Mouse (Mus musculus): ENCODE data around the gene Wdr5b. TPM values are rescaled to one million over a fixed set of nuclear protein-coding genes. Genes with fewer than 3 reads are reported as not detected.
"Not testable (repeated sequence)": the region's sequence is repeated elsewhere in the genome, so short reads cannot be mapped to it uniquely, and the experiment has no call there.

The Wdr5b gene
- polyA plus RNA-seq, 1 experiment from 2014 or later: 16.7 TPM

- not testable (repeated sequence) for H3K4me3 ChIP-seq (ENCODE audit: low read depth, low read length); H3K4me2 ChIP-seq (ENCODE audit: low read depth, low read length); H3K9ac ChIP-seq (replicated peaks; ENCODE audit: low read length); ATAC-seq (replicated peaks; ENCODE audit: insufficient number of reproducible peaks, low FRiP score, low TSS enrichment, low read depth); H3K36me3 ChIP-seq (replicated peaks; ENCODE audit: control insufficient read depth, insufficient read depth, low read depth, low read length); H3K27me3 ChIP-seq (ENCODE audit: control insufficient read depth, insufficient read depth, low read length); H3K4me1 ChIP-seq (ENCODE audit: control insufficient read depth, insufficient read depth, low read length); DNase-seq (ENCODE audit: low spot score); H3K9me3 ChIP-seq (replicated peaks; ENCODE audit: control insufficient read depth, low read length); H3K27ac ChIP-seq (replicated peaks; ENCODE audit: low read depth, low read length)
- 87% methylated on average over 1 of the region's 1 CpGs for WGBS
Observed at GRCm38 (mm10) chr16:36062534-36062933, 21.5 kb downstream of the Wdr5b start.

GRCm38 (mm10) chr16:36063315-36063714 is 22.3 kb downstream of the Wdr5b start:
- H3K27me3 ChIP-seq (ENCODE audit: control insufficient read depth, insufficient read depth, low read length): no peaks in the 10 kb centered on the region
- H3K9ac ChIP-seq (replicated peaks; ENCODE audit: low read length): no peak overlapping the region
- no peak for ATAC-seq (replicated peaks; ENCODE audit: insufficient number of reproducible peaks, low FRiP score, low TSS enrichment, low read depth)

GRCm38 (mm10) chr16:36064904-36065303 is 23.9 kb downstream of the Wdr5b start:
- Histone ChIP-seq H3K9me3 (replicated peaks; ENCODE audit: control insufficient read depth, low read length) (no peaks in the 10 kb centered on the region), H3K4me3 (ENCODE audit: low read depth, low read length) (no peak overlapping the region), H3K36me3 (replicated peaks; ENCODE audit: control insufficient read depth, insufficient read depth, low read depth, low read length) (no peaks in the 10 kb centered on the region), H3K27ac (replicated peaks; ENCODE audit: low read depth, low read length) (no peak overlapping the region), H3K4me2 (ENCODE audit: low read depth, low read length) (no peak overlapping the region), H3K27me3 (ENCODE audit: control insufficient read depth, insufficient read depth, low read length) (no peaks in the 10 kb centered on the region), H3K4me1 (ENCODE audit: control insufficient read depth, insufficient read depth, low read length) (no peaks in the 10 kb centered on the region), H3K9ac (replicated peaks; ENCODE audit: low read length) (no peak overlapping the region)
- 92% methylated on average over 5 of the region's 5 CpGs for WGBS
- ATAC-seq (replicated peaks; ENCODE audit: insufficient number of reproducible peaks, low FRiP score, low TSS enrichment, low read depth) (no peak), DNase-seq (ENCODE audit: low spot score) (no peak)

More at GRCm38 (mm10) chr16:36063315-36063714, 22.3 kb downstream of the Wdr5b start:
- 78% methylated on average over 2 of the region's 2 CpGs for WGBS
- no peak overlapping the region for H3K4me3 ChIP-seq (ENCODE audit: low read depth, low read length)
- no peak for DNase-seq (ENCODE audit: low spot score)
- no peak overlapping the region for H3K27ac ChIP-seq (replicated peaks; ENCODE audit: low read depth, low read length)
- H3K4me1 ChIP-seq (ENCODE audit: control insufficient read depth, insufficient read depth, low read length): no peaks in the 10 kb centered on the region
- H3K4me2 ChIP-seq (ENCODE audit: low read depth, low read length): no peak overlapping the region
- H3K36me3 ChIP-seq (replicated peaks; ENCODE audit: control insufficient read depth, insufficient read depth, low read depth, low read length): no peaks in the 10 kb centered on the region
- no peaks in the 10 kb centered on the region for H3K9me3 ChIP-seq (replicated peaks; ENCODE audit: control insufficient read depth, low read length)

- Histone ChIP-seq H3K27ac (replicated peaks; ENCODE audit: low read depth, low read length) (no peak overlapping the region), H3K9ac (replicated peaks; ENCODE audit: low read length) (no peak overlapping the region), H3K4me2 (ENCODE audit: low read depth, low read length) (no peak overlapping the region), H3K9me3 (replicated peaks; ENCODE audit: control insufficient read depth, low read length) (no peaks in the 10 kb centered on the region), H3K4me1 (ENCODE audit: control insufficient read depth, insufficient read depth, low read length) (no peaks in the 10 kb centered on the region), H3K27me3 (ENCODE audit: control insufficient read depth, insufficient read depth, low read length) (no peaks in the 10 kb centered on the region), H3K36me3 (replicated peaks; ENCODE audit: control insufficient read depth, insufficient read depth, low read depth, low read length) (no peaks in the 10 kb centered on the region), H3K4me3 (ENCODE audit: low read depth, low read length) (no peak overlapping the region)
- 59% methylated on average over 2 of the region's 2 CpGs for WGBS
- no peak for DNase-seq (ENCODE audit: low spot score)
- no peak for ATAC-seq (replicated peaks; ENCODE audit: insufficient number of reproducible peaks, low FRiP score, low TSS enrichment, low read depth)
Observed at GRCm38 (mm10) chr16:36067694-36068093, 26.7 kb downstream of the Wdr5b start.

GRCm38 (mm10) chr16:36068356-36068755 is 27.4 kb downstream of the Wdr5b start:
- no peak for ATAC-seq (replicated peaks; ENCODE audit: insufficient number of reproducible peaks, low FRiP score, low TSS enrichment, low read depth)
- Histone ChIP-seq H3K36me3 (replicated peaks; ENCODE audit: control insufficient read depth, insufficient read depth, low read depth, low read length) (no peaks in the 10 kb centered on the region), H3K27ac (replicated peaks; ENCODE audit: low read depth, low read length) (no peak overlapping the region), H3K9me3 (replicated peaks; ENCODE audit: control insufficient read depth, low read length) (no peaks in the 10 kb centered on the region), H3K4me2 (ENCODE audit: low read depth, low read length) (no peak overlapping the region), H3K4me3 (ENCODE audit: low read depth, low read length) (no peak overlapping the region), H3K27me3 (ENCODE audit: control insufficient read depth, insufficient read depth, low read length) (no peaks in the 10 kb centered on the region), H3K9ac (replicated peaks; ENCODE audit: low read length) (no peak overlapping the region), H3K4me1 (ENCODE audit: control insufficient read depth, insufficient read depth, low read length) (no peaks in the 10 kb centered on the region)
- 78% methylated on average over 3 of the region's 3 CpGs for WGBS
- DNase-seq (ENCODE audit: low spot score): no peak

- Histone ChIP-seq H3K9me3 (replicated peaks; ENCODE audit: control insufficient read depth, low read length) (no peaks in the 10 kb centered on the region), H3K27ac (replicated peaks; ENCODE audit: low read depth, low read length) (no peak overlapping the region), H3K36me3 (replicated peaks; ENCODE audit: control insufficient read depth, insufficient read depth, low read depth, low read length) (no peaks in the 10 kb centered on the region), H3K4me3 (ENCODE audit: low read depth, low read length) (peak overlapping the region; percentile 76), H3K4me1 (ENCODE audit: control insufficient read depth, insufficient read depth, low read length) (no peaks in the 10 kb centered on the region), H3K4me2 (ENCODE audit: low read depth, low read length) (peak overlapping the region; percentile 45), H3K27me3 (ENCODE audit: control insufficient read depth, insufficient read depth, low read length) (no peaks in the 10 kb centered on the region), H3K9ac (replicated peaks; ENCODE audit: low read length) (no peak overlapping the region)
- 42% methylated on average over 9 of the region's 9 CpGs for WGBS
- DNase-seq (ENCODE audit: low spot score): no peak
- no peak for ATAC-seq (replicated peaks; ENCODE audit: insufficient number of reproducible peaks, low FRiP score, low TSS enrichment, low read depth)
Observed at GRCm38 (mm10) chr16:36069819-36070575, 29.0 kb downstream of the Wdr5b start.

GRCm38 (mm10) chr16:36071071-36071449 is 30.1 kb downstream of the Wdr5b start:
- no peaks in the 10 kb centered on the region for H3K9me3 ChIP-seq (replicated peaks; ENCODE audit: control insufficient read depth, low read length)
- no peaks in the 10 kb centered on the region for H3K36me3 ChIP-seq (replicated peaks; ENCODE audit: control insufficient read depth, insufficient read depth, low read depth, low read length)
- WGBS: 0% methylated on average over 16 of the region's 16 CpGs
- H3K4me2 ChIP-seq (ENCODE audit: low read depth, low read length): peak overlapping the region; percentile 45
- H3K9ac ChIP-seq (replicated peaks; ENCODE audit: low read length): peak overlapping the region; percentile 87
- H3K27me3 ChIP-seq (ENCODE audit: control insufficient read depth, insufficient read depth, low read length): no peaks in the 10 kb centered on the region
- peak overlapping the region; percentile 97 for H3K27ac ChIP-seq (replicated peaks; ENCODE audit: low read depth, low read length)
- no peaks in the 10 kb centered on the region for H3K4me1 ChIP-seq (ENCODE audit: control insufficient read depth, insufficient read depth, low read length)
- H3K4me3 ChIP-seq (ENCODE audit: low read depth, low read length): peak overlapping the region; percentile 76
- no peak for DNase-seq (ENCODE audit: low spot score)
- peak; percentile 0; the same call in 1 of the 2 replicates for ATAC-seq (replicated peaks; ENCODE audit: insufficient number of reproducible peaks, low FRiP score, low TSS enrichment, low read depth)

GRCm38 (mm10) chr16:36071450-36072379 is 30.7 kb downstream of the Wdr5b start, which contains the start of the genes Fam162a and Ccdc58:
TSS of gene Fam162a (minus strand) at chr16:36071594.
TSS of gene Ccdc58 (plus strand) at chr16:36071685.
- ATAC-seq (replicated peaks; ENCODE audit: insufficient number of reproducible peaks, low FRiP score, low TSS enrichment, low read depth): peak; percentile 94

More at GRCm38 (mm10) chr16:36071450-36072379, 30.7 kb downstream of the Wdr5b start, which contains the start of the genes Fam162a and Ccdc58:
- H3K27me3 ChIP-seq (ENCODE audit: control insufficient read depth, insufficient read depth, low read length): no peaks in the 10 kb centered on the region
- peak; percentile 92 for DNase-seq (ENCODE audit: low spot score)
- peak within 1 kb of the TSS; percentile 87 for H3K9ac ChIP-seq (replicated peaks; ENCODE audit: low read length)
- peak within 1 kb of the TSS; percentile 97 for H3K27ac ChIP-seq (replicated peaks; ENCODE audit: low read depth, low read length)
- WGBS: under 1% methylated on average over 81 of the region's 81 CpGs
- no peaks in the 10 kb centered on the region for H3K4me1 ChIP-seq (ENCODE audit: control insufficient read depth, insufficient read depth, low read length)
- peak within 1 kb of the TSS; percentile 76 for H3K4me3 ChIP-seq (ENCODE audit: low read depth, low read length)
- H3K36me3 ChIP-seq (replicated peaks; ENCODE audit: control insufficient read depth, insufficient read depth, low read depth, low read length): no peaks in the 10 kb centered on the region
- H3K9me3 ChIP-seq (replicated peaks; ENCODE audit: control insufficient read depth, low read length): no peaks in the 10 kb centered on the region
- peak within 1 kb of the TSS; percentile 45 for H3K4me2 ChIP-seq (ENCODE audit: low read depth, low read length)

Measured in embryonic facial prominence, embryonic 11.5 days (tissue).